Mouse (Mus musculus): Measurements from ENCODE around the gene Fam161b.

DNA sequence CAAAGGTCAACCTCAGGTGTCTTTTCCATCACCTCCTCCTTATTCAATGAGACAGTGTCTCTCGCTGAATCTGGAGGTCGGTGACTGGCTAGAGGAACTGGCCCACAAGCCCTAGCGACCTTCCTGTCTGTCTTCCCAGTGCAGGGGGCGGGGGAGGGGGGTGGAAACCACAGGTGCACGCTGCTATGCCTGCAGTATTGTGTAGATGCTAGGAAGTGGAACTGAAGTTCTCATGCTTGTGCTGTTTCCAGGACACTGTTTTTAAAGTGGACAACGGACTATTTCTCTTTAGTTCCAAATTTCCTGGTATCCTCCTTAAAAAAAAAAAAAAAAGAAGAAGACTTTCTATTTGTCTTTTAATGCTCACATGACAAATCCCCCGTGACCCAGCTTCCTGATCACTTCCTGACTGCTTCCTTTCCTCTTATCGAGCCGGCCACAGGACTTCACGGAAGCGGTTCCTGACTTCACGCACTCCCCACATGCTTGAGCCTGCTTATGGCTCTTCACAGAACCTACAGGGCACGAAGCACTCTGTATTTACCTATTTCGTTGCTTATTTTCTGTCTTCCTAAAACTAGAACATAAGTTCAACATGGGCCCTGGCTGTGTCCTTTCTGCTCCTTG is 27.3 kb upstream of the Fam161b start:
- no peak for TF ChIP-seq POLR2A (IDR thresholded peaks at IDR 0.05; ENCODE audit: low read depth, low read length)
- no peak for TF ChIP-seq CTCF (IDR thresholded peaks at IDR 0.05; ENCODE audit: borderline replicate concordance, insufficient read depth, low read length)
